In the genomic region with DNA sequence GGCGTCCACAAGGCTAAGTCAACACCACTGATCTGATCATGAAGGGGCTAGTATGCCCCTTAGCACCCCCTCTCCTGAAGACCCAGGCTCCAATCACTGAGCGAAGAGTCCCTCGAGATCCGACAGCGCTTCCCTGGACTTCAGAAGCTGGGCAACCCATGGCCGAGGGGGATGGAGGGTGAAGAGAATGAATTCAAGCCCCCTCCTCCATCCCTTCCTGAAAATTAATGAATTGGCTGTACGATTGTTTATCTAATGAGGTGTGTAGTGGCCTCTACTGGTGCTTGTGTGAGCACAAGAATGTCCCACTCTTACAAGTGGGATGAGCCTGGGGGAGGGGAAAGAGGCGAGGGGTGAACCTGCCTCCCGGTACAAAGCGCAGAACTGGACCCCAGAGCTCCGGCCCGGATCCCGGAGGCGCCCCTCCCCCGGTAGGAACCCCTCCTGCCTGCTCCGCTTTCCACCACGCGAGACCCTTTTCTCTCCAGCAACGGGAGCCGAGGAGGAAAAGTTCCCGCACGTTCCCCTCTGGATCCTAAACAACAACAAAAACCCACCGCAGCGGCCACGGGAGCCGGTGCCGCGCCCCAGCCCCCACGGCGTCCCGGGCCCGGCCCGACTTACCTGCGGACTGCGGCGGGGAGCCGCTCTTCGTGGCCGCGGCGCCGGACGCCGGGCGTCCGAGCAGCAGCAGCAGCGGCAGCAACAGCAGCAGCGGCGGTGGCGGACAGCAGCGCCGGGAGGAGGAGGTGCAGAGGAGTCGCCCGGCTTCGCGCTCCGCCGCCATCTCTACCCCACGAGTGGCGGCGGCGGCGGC, we compare ENCODE assay signal across 8 mouse cellular contexts. TPM values are rescaled to one million over a fixed set of nuclear protein-coding genes. Genes with fewer than 3 reads are reported as not detected.
DNase-seq lines count a peak whose midpoint lies in the region; ATAC-seq lines count a peak whose summit lies in the region.

No protein-coding gene starts in this region.

- H3K36me3 ChIP-seq in embryonic facial prominence, embryonic 10.5 days (replicated peaks): peaks cover 6% of the 10 kb centered on the region
- H3K36me3 ChIP-seq in liver, embryonic 11.5 days (ENCODE audit: control insufficient read depth, insufficient read depth, low read length): no peaks in the 10 kb centered on the region
- no peaks in the 10 kb centered on the region for H3K36me3 ChIP-seq in neural tube, embryonic 12.5 days

- H3K27me3 ChIP-seq in embryonic facial prominence, embryonic 10.5 days (replicated peaks; ENCODE audit: low read depth, poor library complexity, severe bottlenecking): no peaks in the 10 kb centered on the region
- H3K27me3 ChIP-seq in liver, embryonic 11.5 days (replicated peaks; ENCODE audit: control insufficient read depth, insufficient read depth, low read length): peaks cover 30% of the 10 kb centered on the region
- no peaks in the 10 kb centered on the region for H3K27me3 ChIP-seq in neural tube, embryonic 12.5 days (replicated peaks)

- H3K9ac ChIP-seq in liver, embryonic 11.5 days (ENCODE audit: low read depth, low read length): peak overlapping the region; percentile 75
- peak overlapping the region; percentile 94 for H3K9ac ChIP-seq in neural tube, embryonic 12.5 days

- under 1% methylated on average over 63 of the region's 63 CpGs for WGBS in embryonic facial prominence, embryonic 10.5 days
- WGBS in liver, embryonic 11.5 days: 1% methylated on average over 60 of the region's 63 CpGs
- WGBS in neural tube, embryonic 12.5 days: under 1% methylated on average over 63 of the region's 63 CpGs

- peak overlapping the region; percentile 100 for H3K27ac ChIP-seq in embryonic facial prominence, embryonic 10.5 days (replicated peaks)
- peak overlapping the region; percentile 90 for H3K27ac ChIP-seq in liver, embryonic 11.5 days (ENCODE audit: low read depth, low read length)
- peak overlapping the region; percentile 98 for H3K27ac ChIP-seq in neural tube, embryonic 12.5 days

- H3K4me3 ChIP-seq in embryonic facial prominence, embryonic 10.5 days: peak overlapping the region; percentile 95
- H3K4me3 ChIP-seq in liver, embryonic 11.5 days (ENCODE audit: low read depth, low read length): peak overlapping the region; percentile 63
- H3K4me3 ChIP-seq in neural tube, embryonic 12.5 days: peak overlapping the region; percentile 99

- peaks cover 4% of the 10 kb centered on the region; the same call in 1 of the 2 replicates for H3K9me3 ChIP-seq in embryonic facial prominence, embryonic 10.5 days
- H3K9me3 ChIP-seq in liver, embryonic 11.5 days (ENCODE audit: control insufficient read depth, low read length): no peaks in the 10 kb centered on the region
- H3K9me3 ChIP-seq in neural tube, embryonic 12.5 days: no peaks in the 10 kb centered on the region

- H3K4me2 ChIP-seq in liver, embryonic 11.5 days: peak overlapping the region; percentile 81
- H3K4me2 ChIP-seq in neural tube, embryonic 12.5 days (replicated peaks): peak overlapping the region; percentile 60

- H3K4me1 ChIP-seq in embryonic facial prominence, embryonic 10.5 days: peaks cover 46% of the 10 kb centered on the region
- H3K4me1 ChIP-seq in liver, embryonic 11.5 days (replicated peaks; ENCODE audit: control insufficient read depth, insufficient read depth, low read length): no peaks in the 10 kb centered on the region
- H3K4me1 ChIP-seq in neural tube, embryonic 12.5 days: peaks cover 12% of the 10 kb centered on the region

- ATAC-seq in liver, embryonic 11.5 days (replicated peaks; ENCODE audit: low FRiP score): no peak
- ATAC-seq in neural tube, embryonic 12.5 days (ENCODE audit: low FRiP score, low read depth): peak; percentile 33; the same call in 1 of the 2 replicates

- DNase-seq in spleen, adult 18-20 months: peak; percentile 2 to 4
- DNase-seq in spleen, postnatal 14 days (ENCODE audit: low spot score in 2 of 2): no peak
- DNase-seq in embryonic facial prominence, embryonic 10.5 days (ENCODE audit: low spot score): peak; percentile 71
- DNase-seq in heart, adult 8-10 months (ENCODE audit: low spot score): peak; percentile 26
- DNase-seq in kidney, postnatal 10 days: peak; percentile 71
- DNase-seq in liver, embryonic 11.5 days (ENCODE audit: low spot score): peak; percentile 59
- peak; percentile 9 to 45 for DNase-seq in urinary bladder, adult 18-20 months (ENCODE audit: low spot score in 2 of 2)

RNA-seq across cellular contexts. Expression of a gene that starts 0.7 kb away (rescaled TPM):
- polyA plus RNA-seq in embryonic facial prominence, embryonic 10.5 days (2016; fragmentation: Nextera tagmentation; extraction: Ambion mirVana): 34.4 and 36.8 TPM in 2 replicates
- 10 to 100 TPM; 43.4 to 53.8 (median 45.1) TPM for total RNA-seq in heart, adult 8-10 months (2022)
- polyA plus RNA-seq in liver, embryonic 11.5 days (2014; fragmentation: Nextera tagmentation; extraction: Ambion mirVana): 11.5 and 14.6 TPM in 2 replicates
- 53.0 and 60.4 TPM in 2 replicates for polyA plus RNA-seq in neural tube, embryonic 12.5 days (2016; fragmentation: Nextera tagmentation; extraction: Ambion mirVana)

Comparison
In these comparisons a context has a peak if more than half of its experiments do, and no peak if none do; other contexts are left out.
1. DNase-seq: peak in spleen, adult 18-20 months (2 of 2), embryonic facial prominence, embryonic 10.5 days (single experiment), heart, adult 8-10 months (single experiment), kidney, postnatal 10 days (single experiment), liver, embryonic 11.5 days (single experiment) and urinary bladder, adult 18-20 months (2 of 2); none in spleen, postnatal 14 days (0 of 2).
2. Peak in every context shown above with its lines, with median percentiles within 50 percentile points of each other: H3K27ac ChIP-seq and H3K4me3 ChIP-seq.